Mouse (Mus musculus): ENCODE results near the gene Akap13.

DNA sequence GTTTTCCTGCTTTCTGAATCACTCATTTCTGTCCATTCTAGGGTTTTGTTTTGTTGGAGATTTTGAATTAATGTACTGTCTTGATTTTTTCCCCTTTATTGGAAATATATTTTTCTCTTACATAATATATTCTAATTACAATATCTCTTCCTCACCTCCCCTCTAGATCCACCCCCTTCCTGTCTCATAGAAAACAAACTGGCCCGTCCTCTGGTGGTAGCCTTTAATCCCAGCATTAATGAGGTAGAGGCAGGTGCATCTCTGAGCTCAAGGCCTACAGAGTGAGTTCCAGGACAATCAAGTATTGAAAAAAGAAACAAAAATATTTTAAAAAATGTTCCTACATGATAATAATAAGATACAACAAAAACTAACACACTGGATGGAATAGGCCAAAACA lies 201.6 kb downstream of the Akap13 start:
- no peak for TF ChIP-seq CTCF (conservative IDR thresholded peaks at IDR 0.05; ENCODE audit: insufficient read depth, insufficient read length, low read depth, low read length)
- no peak for TF ChIP-seq POLR2A (IDR thresholded peaks at IDR 0.05; ENCODE audit: low read depth, low read length)
